Mouse (Mus musculus) thymus, postnatal 0 days (tissue): ENCODE measurements around the gene Cope. TPM values are rescaled to one million over a fixed set of nuclear protein-coding genes. Genes with fewer than 3 reads are reported as not detected.

Source experiments
- DNase-seq: peaks from one replicate; pipeline ENCODE4 v3.0.0-alpha.2; 2015; ENCODE audit warnings: low spot score
- polyA plus RNA-seq: library from polyadenylated mRNA; unstranded; fragments of >200 nt; fragmentation: Nextera tagmentation; extraction: Ambion mirVana; gene quantifications from 2 replicates; pipeline ENCODE4 v1.2.1, GENCODE M21; 2015

Cope gene
- 314 and 316 TPM in 2 replicates for polyA plus RNA-seq

- DNase-seq = peak; percentile 94
Observed at GRCm38 (mm10) chr8:70302358-70302890, at the start of gene Cope, which contains the start of gene Ddx49. Gene Cope (plus strand): TSS chr8:70302518. Gene Ddx49 (minus strand): TSS chr8:70302489.

- no peak for DNase-seq
Observed at GRCm38 (mm10) chr8:70254628-70255027, 47.7 kb upstream of the Cope start.

GRCm38 (mm10) chr8:70257456-70257855 is 44.9 kb upstream of the Cope start:
- DNase-seq = no peak

GRCm38 (mm10) chr8:70258600-70258999 is 43.7 kb upstream of the Cope start:
- DNase-seq = no peak

GRCm38 (mm10) chr8:70259043-70259442 is 43.3 kb upstream of the Cope start:
- no peak for DNase-seq

GRCm38 (mm10) chr8:70267674-70268073 is 34.6 kb upstream of the Cope start:
- DNase-seq = no peak

- DNase-seq = no peak
Observed at GRCm38 (mm10) chr8:70268311-70268710, 34.0 kb upstream of the Cope start.

- peak; percentile 46 for DNase-seq
Observed at GRCm38 (mm10) chr8:70268799-70269565, 33.3 kb upstream of the Cope start.

- peak; percentile 39 for DNase-seq
Observed at GRCm38 (mm10) chr8:70272949-70273348, 29.4 kb upstream of the Cope start.

- DNase-seq = no peak
Observed at GRCm38 (mm10) chr8:70274350-70274749, 28.0 kb upstream of the Cope start.

- no peak for DNase-seq
Observed at GRCm38 (mm10) chr8:70276476-70276875, 25.8 kb upstream of the Cope start.

GRCm38 (mm10) chr8:70278175-70278574 is 24.1 kb upstream of the Cope start:
- DNase-seq = no peak

GRCm38 (mm10) chr8:70279266-70279665 is 23.1 kb upstream of the Cope start:
- no peak for DNase-seq

GRCm38 (mm10) chr8:70281001-70281400 is 21.3 kb upstream of the Cope start:
- DNase-seq = no peak

- DNase-seq = peak; percentile 92
Observed at GRCm38 (mm10) chr8:70282603-70283135, 19.6 kb upstream of the Cope start, which contains the start of gene Homer3. Gene Homer3 (plus strand): TSS chr8:70282827.

GRCm38 (mm10) chr8:70283136-70284077 is 18.9 kb upstream of the Cope start:
- no peak for DNase-seq

GRCm38 (mm10) chr8:70284421-70284820 is 17.9 kb upstream of the Cope start:
- DNase-seq = no peak

- DNase-seq = no peak
Observed at GRCm38 (mm10) chr8:70285304-70285703, 17.0 kb upstream of the Cope start.

- DNase-seq = no peak
Observed at GRCm38 (mm10) chr8:70286737-70287136, 15.6 kb upstream of the Cope start.

- no peak for DNase-seq
Observed at GRCm38 (mm10) chr8:70293988-70294405, 8.3 kb upstream of the Cope start.

GRCm38 (mm10) chr8:70300881-70301280 is 1.4 kb upstream of the Cope start:
- DNase-seq = no peak
